Mouse (Mus musculus) lung, postnatal 0 days (tissue): ENCODE measurements around the gene Trim44.

Experiments used
- CTCF ChIP-seq: IDR thresholded peaks from 2 replicates; pipeline ENCODE4 v1.5.1; 2016; ENCODE audit warnings: antibody characterized with exemption, mild to moderate bottlenecking
- EP300 ChIP-seq: IDR thresholded peaks from 2 replicates; pipeline ENCODE4 v1.6.1; 2016; ENCODE audit warnings: antibody characterized with exemption, mild to moderate bottlenecking, control low read depth

DNA sequence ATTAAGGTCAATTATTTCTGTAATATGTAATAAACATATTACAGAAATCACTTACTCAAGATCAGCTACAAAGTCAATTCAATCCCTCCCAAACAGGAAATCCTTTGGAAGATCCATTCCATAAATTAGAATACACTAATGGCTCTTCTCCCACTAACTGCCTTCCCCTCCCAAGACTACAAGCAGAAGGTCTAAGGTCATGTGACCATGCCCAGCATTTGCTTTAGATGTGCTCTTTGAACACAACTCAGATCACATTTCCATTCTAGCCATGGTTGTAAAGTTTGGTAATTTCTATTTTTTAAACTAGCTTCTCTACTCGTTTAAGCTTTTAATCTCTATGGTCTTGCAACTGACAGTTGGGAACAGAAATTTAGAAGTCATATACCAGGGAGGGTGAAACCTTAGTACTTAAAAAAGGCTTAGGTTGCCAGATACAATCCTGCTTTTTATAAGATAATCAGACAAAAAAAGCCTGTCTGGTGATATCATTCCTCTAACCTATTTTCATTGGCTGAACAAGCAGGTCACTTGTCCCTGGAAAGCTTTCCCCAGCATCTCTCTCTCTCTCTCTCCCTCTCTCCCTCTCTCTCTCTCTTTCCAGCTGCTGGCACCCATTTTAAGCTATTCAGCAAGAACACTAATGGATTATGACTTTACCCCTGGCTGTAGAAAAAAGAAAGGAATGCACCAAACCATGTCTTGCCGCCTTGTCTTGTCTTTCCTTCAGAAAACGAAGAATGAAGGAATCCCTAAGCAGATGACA, 24.4 kb downstream of the Trim44 start:
- TF ChIP-seq CTCF: no peak
- TF ChIP-seq EP300: no peak
